Mouse (Mus musculus): Measurements from ENCODE around the gene Fam171b.

Fam171b gene

GRCm38 (mm10) chr2:83883850-83884420, 71.5 kb downstream of the Fam171b start:
- DNase-seq (ENCODE audit: low read depth, low spot score) = no peak

- no peak for DNase-seq (ENCODE audit: low read depth, low spot score)
Measured at GRCm38 (mm10) chr2:83893701-83894100, 81.3 kb downstream of the Fam171b start.

- DNase-seq (ENCODE audit: low read depth, low spot score) = no peak
Measured at GRCm38 (mm10) chr2:83901896-83902540, 89.6 kb downstream of the Fam171b start.

DNA sequence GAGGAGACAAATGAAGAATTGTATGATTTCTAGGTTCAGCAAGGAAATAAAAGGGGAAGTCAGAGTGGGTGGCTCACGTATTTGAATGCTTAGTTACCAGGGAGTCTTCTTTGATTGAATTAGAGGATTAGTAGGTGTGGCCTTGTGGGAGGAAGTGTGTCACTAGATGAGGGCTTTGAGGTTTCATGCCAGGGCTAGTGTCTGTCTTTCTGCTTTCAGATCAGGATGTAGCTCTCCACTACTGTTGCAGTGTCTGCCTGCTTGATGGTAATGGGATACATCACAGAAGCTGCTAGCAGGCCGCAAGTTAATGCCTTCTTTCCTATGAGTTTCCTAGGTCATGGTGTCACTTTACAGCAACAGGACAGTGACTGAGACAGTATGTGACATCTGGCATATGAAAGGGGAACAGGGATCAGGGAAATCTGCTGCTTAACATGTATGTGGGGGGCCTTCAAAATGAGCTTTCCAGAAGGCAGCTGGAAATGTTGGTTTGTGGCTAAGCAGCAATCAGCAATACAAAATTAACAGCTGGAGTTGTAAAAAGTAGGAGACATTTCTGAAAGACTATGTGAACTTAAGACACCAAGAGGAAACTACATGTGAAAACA, 117.1 kb downstream of the Fam171b start:
- DNase-seq (ENCODE audit: low read depth, low spot score) = no peak
